Mouse (Mus musculus) erythroblast, embryonic 14.5 days (primary cell): ENCODE measurements around the gene Mllt3.

Experiments used
- GATA1 ChIP-seq: IDR thresholded peaks from 2 replicates; pipeline ENCODE4 v1.6.1; 2012; ENCODE audit warnings: low read length, inconsistent platforms, mixed read lengths
- TAL1 ChIP-seq: IDR thresholded peaks from 3 replicates; pipeline ENCODE4 v1.6.1; 2012; ENCODE audit warnings: low read length, inconsistent platforms, mixed read lengths

- TF ChIP-seq TAL1 (no peak), GATA1 (no peak)
These were observed 247.8 kb downstream of the Mllt3 start for GRCm38 (mm10) chr4:87785132-87786074.
